Mouse (Mus musculus) adrenal gland (tissue): ENCODE measurements around the gene Vps26b.

ENCODE experiments used
- intact Hi-C: fragments of 180-260 bp; cut with DNase I; formaldehyde crosslinking; loops from one replicate; pipeline ENCODE4 v1.15.1; 2025
- long read RNA-seq, 2 experiments: library from polyadenylated mRNA; unstranded; transcript quantifications; one replicate each; pipeline ENCODE4 v2.0.0; 2020; ENCODE audit warnings: borderline replicate concordance in 1 of 2; ENCODE audit not compliant: insufficient replicate concordance in 1 of 2

Gene Vps26b
- long read RNA-seq, experiment 1, transcript Vps26b-201 (6 exons, 3,575 nt), result major isoform, 13 of 16 reads
- long read RNA-seq, experiment 1, partial matches to known transcripts, result 1 of 16 reads
- long read RNA-seq, experiment 1, other reads (novel, unspliced or antisense), result 2 of 16 reads
- long read RNA-seq, experiment 2, transcript Vps26b-201 (6 exons, 3,575 nt), result major isoform, 13 of 18 reads
- long read RNA-seq, experiment 2, partial matches to known transcripts, result 0 of 18 reads
- long read RNA-seq, experiment 2, other reads (novel, unspliced or antisense), result 4 of 18 reads

- intact Hi-C loops, result loop anchor here (5.0 kb wide), 1 partner anchor 33 kb away; the partner anchor contains the start of genes Acad8 and Thyn1
Measured at GRCm38 (mm10) chr9:27029828-27030762, at the start of gene Vps26b, which contains the start of gene Ncapd3. Gene Vps26b, minus strand, starts transcription at chr9:27030065. Gene Ncapd3, plus strand, starts transcription at chr9:27030175.

GRCm38 (mm10) chr9:27075812-27076211, 45.9 kb upstream of the Vps26b start:
- intact Hi-C loops, result loop anchor here (10.0 kb wide), 1 partner anchor 249 kb away; no protein-coding TSS in a partner anchor

- intact Hi-C loops, result loop anchor here (10.0 kb wide), 1 partner anchor 250 kb away; no protein-coding TSS in a partner anchor
Measured at GRCm38 (mm10) chr9:27074677-27075076, 44.8 kb upstream of the Vps26b start.

- intact Hi-C loops, result loop anchor here (10.0 kb wide), 1 partner anchor 254 kb away; no protein-coding TSS in a partner anchor
Measured at GRCm38 (mm10) chr9:27070895-27071294, 41.0 kb upstream of the Vps26b start.

- intact Hi-C loops, result no loop called here
Measured at GRCm38 (mm10) chr9:27058341-27058740, 28.5 kb upstream of the Vps26b start.

DNA sequence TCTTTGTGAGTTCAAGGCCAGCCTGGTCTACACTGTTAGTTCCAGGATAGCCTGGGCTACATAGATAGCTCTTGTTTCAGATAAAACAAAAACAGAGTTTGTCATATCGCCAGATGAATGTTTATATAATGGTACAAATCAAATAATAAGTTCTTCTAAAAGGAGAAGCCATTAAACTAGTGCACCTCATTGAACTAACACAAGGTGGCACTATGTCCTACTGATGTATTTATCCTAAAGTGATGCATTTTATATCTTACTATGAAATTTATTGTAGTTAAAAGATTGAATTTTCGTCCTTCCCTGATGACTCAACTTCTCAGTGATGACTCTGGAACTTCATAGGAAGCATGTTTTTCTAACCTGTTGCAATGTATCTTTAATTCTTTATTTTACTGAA, 19.6 kb upstream of the Vps26b start:
- intact Hi-C loops, result no loop called here

DNA sequence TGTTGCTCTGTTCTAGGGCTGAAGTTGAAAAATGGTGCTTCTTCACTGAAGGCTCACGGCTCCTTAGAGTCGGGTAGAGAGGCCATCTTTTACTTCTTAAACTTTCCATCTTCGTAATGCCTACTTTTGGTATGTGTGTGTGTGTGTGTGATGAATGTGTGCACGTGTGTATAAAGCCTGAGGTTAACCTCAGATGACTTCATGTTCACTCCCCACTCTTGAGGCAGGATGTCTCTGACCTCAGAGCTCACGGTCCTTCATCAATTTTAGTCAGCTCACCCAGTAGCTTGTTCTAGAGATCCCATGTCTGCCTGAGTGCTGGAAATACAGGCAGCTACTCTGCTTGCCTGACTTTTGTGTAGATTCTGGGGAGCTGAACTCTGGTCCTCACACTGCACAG, 14.0 kb upstream of the Vps26b start:
- intact Hi-C loops, result no loop called here

DNA sequence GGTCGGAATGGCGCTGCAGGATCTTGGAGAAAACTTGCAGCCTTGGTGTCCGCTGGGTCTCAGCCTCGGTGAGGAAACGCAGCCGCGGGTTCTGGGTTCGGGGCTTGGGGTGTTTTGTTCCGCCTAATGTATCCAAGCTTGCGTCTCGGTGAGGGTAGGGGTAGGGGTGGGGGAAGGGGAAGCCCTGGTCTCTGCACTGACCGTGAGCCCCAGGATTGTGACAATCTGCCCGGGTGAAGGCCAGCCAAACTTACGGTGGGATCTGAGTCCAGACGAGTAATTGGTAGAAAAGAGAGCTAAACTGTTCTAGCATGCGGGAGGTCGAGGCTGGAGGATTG, 867 bp upstream of the Vps26b start:
- intact Hi-C loops, result loop anchor here (5.0 kb wide), 1 partner anchor 33 kb away; the partner anchor contains the start of genes Acad8 and Thyn1

- intact Hi-C loops, result no loop called here
Measured at GRCm38 (mm10) chr9:27029022-27029827, 640 bp downstream of the Vps26b start.

DNA sequence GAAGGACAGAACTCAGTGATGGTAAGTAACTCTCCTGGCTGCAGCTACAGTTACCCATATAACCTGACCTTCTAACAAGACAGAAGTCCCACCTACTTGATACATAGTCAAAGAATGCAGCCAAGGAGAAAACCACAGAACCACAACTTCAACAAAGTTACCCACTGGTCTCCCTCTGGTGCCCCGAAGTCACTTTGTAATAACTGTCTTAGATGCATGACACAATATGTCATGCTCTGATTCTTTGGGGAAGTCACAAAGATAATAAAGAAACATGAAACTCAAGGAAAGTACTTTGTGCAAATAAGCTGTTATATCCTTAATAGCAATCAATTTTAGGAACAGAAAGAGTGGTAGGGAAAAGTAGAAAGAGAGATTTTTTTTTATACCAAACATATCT, 3.2 kb downstream of the Vps26b start:
- intact Hi-C loops, result no loop called here

- intact Hi-C loops, result no loop called here
Measured at GRCm38 (mm10) chr9:27023681-27024080, 6.2 kb downstream of the Vps26b start.

DNA sequence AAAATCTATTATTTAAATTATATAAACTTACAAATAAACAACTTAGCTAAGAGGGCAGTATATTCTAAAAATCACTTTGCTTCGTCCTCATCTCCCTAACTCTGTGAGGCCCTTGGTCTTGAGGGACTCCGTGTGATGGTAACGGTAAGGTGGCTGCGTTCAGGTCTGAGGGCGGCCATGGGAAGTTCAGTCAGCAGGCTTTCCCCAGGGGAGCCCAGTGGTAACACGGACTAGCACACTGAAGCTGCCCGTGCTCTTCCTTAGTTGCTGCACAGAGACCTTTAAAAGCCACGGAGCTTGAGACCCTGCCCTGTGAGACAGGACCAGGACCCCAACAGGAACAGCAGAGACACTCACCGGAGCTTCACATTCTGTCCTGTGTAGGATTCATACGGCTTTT, 10.9 kb downstream of the Vps26b start:
- intact Hi-C loops, result no loop called here

- intact Hi-C loops, result no loop called here
Measured at GRCm38 (mm10) chr9:27011572-27011971, 18.3 kb downstream of the Vps26b start.

- intact Hi-C loops, result no loop called here
Measured at GRCm38 (mm10) chr9:27009231-27009630, 20.6 kb downstream of the Vps26b start.

- intact Hi-C loops, result no loop called here
Measured at GRCm38 (mm10) chr9:27006866-27007265, 23.0 kb downstream of the Vps26b start.

GRCm38 (mm10) chr9:27005933-27006332, 23.9 kb downstream of the Vps26b start:
- intact Hi-C loops, result no loop called here

- intact Hi-C loops, result no loop called here
Measured at GRCm38 (mm10) chr9:27005231-27005630, 24.6 kb downstream of the Vps26b start.

- intact Hi-C loops, result loop anchor here (5.0 kb wide), 1 partner anchor 33 kb away; the partner anchor contains the start of genes Ncapd3 and Vps26b
Measured at GRCm38 (mm10) chr9:26999461-27000395, 30.1 kb downstream of the Vps26b start, which contains the start of the genes Acad8 and Thyn1. Gene Acad8, minus strand, starts transcription at chr9:26999566. Gene Thyn1, plus strand, starts transcription at chr9:26999710.

GRCm38 (mm10) chr9:26998669-26999460, 31.0 kb downstream of the Vps26b start:
- intact Hi-C loops, result loop anchor here (5.0 kb wide), 1 partner anchor 33 kb away; the partner anchor contains the start of genes Ncapd3 and Vps26b
